Mouse (Mus musculus) neural tube, embryonic 15.5 days (tissue): ENCODE data around the gene Ppp1r15b. TPM values are rescaled to one million over a fixed set of nuclear protein-coding genes. Genes with fewer than 3 reads are reported as not detected.

Experiments used
- ATAC-seq: fragments of 200-750 bp; cut with Nextera tagmentation; 2 replicates; pipeline ENCODE4 v1.8.0; 2017; ENCODE audit warnings: mild to moderate bottlenecking, moderate TSS enrichment, moderate library complexity; ENCODE audit not compliant: low FRiP score
- H3K27ac ChIP-seq: fragments of 300-500 bp; sonication (generic); replicated peaks from 2 replicates; pipeline ENCODE4 v1.5.1; 2015; ENCODE audit warnings: mild to moderate bottlenecking, inconsistent platforms
- H3K27me3 ChIP-seq: fragments of 300-500 bp; sonication (generic); replicated peaks from 2 replicates; pipeline ENCODE4 v1.6.1; 2015; ENCODE audit warnings: inconsistent platforms
- H3K36me3 ChIP-seq: fragments of 300-500 bp; sonication (generic); 2 replicates; pipeline ENCODE4 v1.6.1; 2015; ENCODE audit warnings: inconsistent platforms
- H3K4me1 ChIP-seq: fragments of 300-500 bp; sonication (generic); 2 replicates; pipeline ENCODE4 v1.6.1; 2015; ENCODE audit warnings: inconsistent platforms
- H3K4me2 ChIP-seq: fragments of 300-500 bp; sonication (generic); 2 replicates; pipeline ENCODE4 v1.6.1; 2015; ENCODE audit warnings: inconsistent platforms, mild to moderate bottlenecking, moderate library complexity
- H3K4me3 ChIP-seq: fragments of 300-500 bp; sonication (generic); replicated peaks from 2 replicates; pipeline ENCODE4 v1.5.1; 2015; ENCODE audit warnings: mild to moderate bottlenecking, inconsistent platforms
- H3K9ac ChIP-seq: fragments of 300-500 bp; sonication (generic); replicated peaks from 2 replicates; pipeline ENCODE4 v1.6.1; 2015; ENCODE audit warnings: mild to moderate bottlenecking, inconsistent platforms
- H3K9me3 ChIP-seq: fragments of 300-500 bp; sonication (generic); replicated peaks from 2 replicates; pipeline ENCODE4 v1.6.1; 2016; ENCODE audit warnings: inconsistent platforms
- WGBS: fragments of 180-500 bp; shearing (Covaris S2); methylation state at CpG from one replicate; pipeline ENCODE4 v1.1.7; 2015; ENCODE audit warnings: mixed read lengths; 5-methylcytosine and 5-hydroxymethylcytosine counted together
- polyA plus RNA-seq: library from polyadenylated mRNA; unstranded; fragments of >200 nt; fragmentation: Nextera tagmentation; extraction: Ambion mirVana; gene quantifications from 2 replicates; pipeline ENCODE4 v1.2.1, GENCODE M21; 2015

Gene Ppp1r15b
- polyA plus RNA-seq, 1 experiment from 2014 or later: 23.4 TPM

GRCm38 (mm10) chr1:133182016-133182705 lies 51.2 kb downstream of the Ppp1r15b start:
- Histone ChIP-seq H3K9me3 (no peaks in the 10 kb centered on the region), H3K36me3 (no peaks in the 10 kb centered on the region), H3K9ac (peak overlapping the region; percentile 75), H3K4me2 (peak overlapping the region; percentile 78), H3K27ac (peak overlapping the region; percentile 92), H3K4me1 (peaks cover 43% of the 10 kb centered on the region), H3K27me3 (no peaks in the 10 kb centered on the region), H3K4me3 (peak overlapping the region; percentile 64)
- 0% methylated on average over 23 of the region's 25 CpGs for WGBS
- ATAC-seq: peak; percentile 58

DNA sequence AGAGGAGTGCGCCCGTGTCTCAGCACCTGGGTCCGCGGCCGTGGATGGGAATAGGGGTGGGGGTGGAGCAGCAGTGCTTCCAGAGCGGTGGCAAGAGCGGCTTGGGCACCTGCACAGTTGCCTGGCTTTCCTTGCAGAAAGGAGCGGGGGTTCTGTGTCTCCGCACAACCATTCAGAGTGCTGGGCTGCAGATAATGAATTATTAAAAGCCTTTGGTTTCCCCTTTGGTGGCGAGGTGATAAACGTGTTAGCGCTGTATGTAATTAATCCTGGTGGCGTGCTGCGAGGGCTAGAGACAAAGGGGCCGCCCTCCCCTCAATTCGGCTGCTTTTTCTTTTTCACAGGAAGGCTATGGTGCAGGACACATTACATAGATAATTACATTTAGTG lies 51.8 kb downstream of the Ppp1r15b start:
- Histone ChIP-seq H3K27me3 (no peaks in the 10 kb centered on the region), H3K4me1 (peaks cover 45% of the 10 kb centered on the region), H3K4me3 (peak overlapping the region; percentile 64), H3K9me3 (no peaks in the 10 kb centered on the region), H3K36me3 (no peaks in the 10 kb centered on the region), H3K4me2 (peak overlapping the region; percentile 78), H3K9ac (peak overlapping the region; percentile 75), H3K27ac (peak overlapping the region; percentile 92)
- WGBS: 2% methylated on average over 16 of the region's 16 CpGs
- peak; percentile 43 for ATAC-seq

- 9% methylated on average over 15 of the region's 16 CpGs for WGBS
- H3K4me1 ChIP-seq: peaks cover 45% of the 10 kb centered on the region
- H3K4me2 ChIP-seq: peak overlapping the region; percentile 78
Measured at GRCm38 (mm10) chr1:133183141-133183925, 52.4 kb downstream of the Ppp1r15b start.

GRCm38 (mm10) chr1:133187948-133188680 lies 57.2 kb downstream of the Ppp1r15b start:
- Histone ChIP-seq H3K27me3 (no peaks in the 10 kb centered on the region), H3K9ac (no peak overlapping the region), H3K9me3 (no peaks in the 10 kb centered on the region), H3K27ac (peak overlapping the region; percentile 77), H3K4me1 (peaks cover 43% of the 10 kb centered on the region), H3K4me3 (no peak overlapping the region), H3K4me2 (peak overlapping the region; percentile 7; the same call in 1 of the 2 replicates), H3K36me3 (0 out of 2 replicates have a peak, but pooled peaks cover 2% of the 10 kb centered on the region)
- 8% methylated on average over 4 of the region's 4 CpGs for WGBS
- peak; percentile 51; the same call in 1 of the 2 replicates for ATAC-seq

More at GRCm38 (mm10) chr1:133183141-133183925, 52.4 kb downstream of the Ppp1r15b start:
- peak overlapping the region; percentile 64 for H3K4me3 ChIP-seq
- peak overlapping the region; percentile 75 for H3K9ac ChIP-seq
- no peaks in the 10 kb centered on the region for H3K27me3 ChIP-seq
- H3K9me3 ChIP-seq: no peaks in the 10 kb centered on the region
- no peaks in the 10 kb centered on the region for H3K36me3 ChIP-seq
- peak; percentile 23; the same call in 1 of the 2 replicates for ATAC-seq
- peak overlapping the region; percentile 92 for H3K27ac ChIP-seq

- Histone ChIP-seq H3K27ac (0 out of 2 replicates have a peak overlapping the region, but pooled peaks have one; percentile 77), H3K4me1 (peaks cover 41% of the 10 kb centered on the region), H3K27me3 (no peaks in the 10 kb centered on the region), H3K36me3 (0 out of 2 replicates have a peak, but pooled peaks cover 2% of the 10 kb centered on the region), H3K9me3 (no peaks in the 10 kb centered on the region), H3K4me2 (no peak overlapping the region), H3K4me3 (no peak overlapping the region), H3K9ac (no peak overlapping the region)
- ATAC-seq: no peak
- 87% methylated on average over 8 of the region's 8 CpGs for WGBS
Measured at GRCm38 (mm10) chr1:133188719-133189118, 57.8 kb downstream of the Ppp1r15b start.

Other genes with a start within 250 kb of the Ppp1r15b start
- gene Mdm4, start 100.6 kb upstream of the Ppp1r15b start, polyA plus RNA-seq: 30.1 and 33.0 TPM in 2 replicates
- gene Pik3c2b, start 85.5 kb upstream of the Ppp1r15b start, polyA plus RNA-seq: 10.6 and 11.1 TPM in 2 replicates
- 17.1 and 20.5 TPM in 2 replicates for gene Plekha6, start 33.1 kb downstream of the Ppp1r15b start, polyA plus RNA-seq
- gene Golt1a, start 178.7 kb downstream of the Ppp1r15b start, polyA plus RNA-seq: 0.43 TPM in 1 of 2 replicates, not detected in the other
- gene Kiss1, start 190.7 kb downstream of the Ppp1r15b start, polyA plus RNA-seq: not detected in 2 replicates
- 0.74 and 1.6 TPM in 2 replicates for gene Ren1, start 219.4 kb downstream of the Ppp1r15b start, polyA plus RNA-seq
- 21.3 and 22.8 TPM in 2 replicates for gene Etnk2, start 232.4 kb downstream of the Ppp1r15b start, polyA plus RNA-seq